Mouse (Mus musculus) adrenal gland, postnatal 14 days (tissue): ENCODE measurements around the gene Neurod2. TPM values are rescaled to one million over a fixed set of nuclear protein-coding genes. Genes with fewer than 3 reads are reported as not detected.

Source experiments
- DNase-seq: peaks from one replicate; pipeline ENCODE4 v3.0.0; 2021; ENCODE audit warnings: mixed read lengths
- long read RNA-seq, 2 experiments: library from polyadenylated mRNA; stranded (forward); transcript quantifications; one replicate each; pipeline ENCODE4 v2.0.0; 2021
- total RNA-seq: library from RNA; stranded (reverse); gene quantifications from 2 replicates; pipeline ENCODE4 v1.2.3, GENCODE M21; 2021

Gene Neurod2
- total RNA-seq = 0.15 TPM in 1 of 2 replicates, not detected in the other
- long read RNA-seq, experiment 1 = 0 reads
- long read RNA-seq, experiment 2 = 0 reads

- DNase-seq = no peak
These were observed at the start of gene Neurod2 for GRCm38 (mm10) chr11:98329081-98329959. Gene Neurod2, minus strand, starts transcription at chr11:98329648.

GRCm38 (mm10) chr11:98377787-98378186 is 48.3 kb upstream of the Neurod2 start:
- DNase-seq = no peak

- no peak for DNase-seq
These were observed 47.3 kb upstream of the Neurod2 start for GRCm38 (mm10) chr11:98376756-98377155.

GRCm38 (mm10) chr11:98374266-98374665 is 44.8 kb upstream of the Neurod2 start:
- no peak for DNase-seq

GRCm38 (mm10) chr11:98373244-98373643 is 43.8 kb upstream of the Neurod2 start:
- DNase-seq = no peak

- DNase-seq = peak; percentile 82
These were observed 43.0 kb upstream of the Neurod2 start for GRCm38 (mm10) chr11:98372406-98372805.

GRCm38 (mm10) chr11:98371556-98372240 is 42.2 kb upstream of the Neurod2 start:
- no peak for DNase-seq

GRCm38 (mm10) chr11:98370588-98370987 is 41.1 kb upstream of the Neurod2 start:
- no peak for DNase-seq

GRCm38 (mm10) chr11:98369337-98369736 is 39.9 kb upstream of the Neurod2 start:
- no peak for DNase-seq

- DNase-seq = no peak
These were observed 38.4 kb upstream of the Neurod2 start for GRCm38 (mm10) chr11:98367863-98368186.

GRCm38 (mm10) chr11:98367171-98367862 is 37.9 kb upstream of the Neurod2 start:
- DNase-seq = no peak

- no peak for DNase-seq
These were observed 36.8 kb upstream of the Neurod2 start for GRCm38 (mm10) chr11:98366290-98366689.

- DNase-seq = no peak
These were observed 35.0 kb upstream of the Neurod2 start for GRCm38 (mm10) chr11:98364410-98364809.

GRCm38 (mm10) chr11:98363817-98364216 is 34.4 kb upstream of the Neurod2 start:
- no peak for DNase-seq

- no peak for DNase-seq
These were observed 31.5 kb upstream of the Neurod2 start for GRCm38 (mm10) chr11:98360866-98361521.

GRCm38 (mm10) chr11:98358161-98359083 is 29.0 kb upstream of the Neurod2 start, which contains the start of gene Stard3:
Gene Stard3, plus strand, starts transcription at chr11:98358368.
- DNase-seq = peak; percentile 96

GRCm38 (mm10) chr11:98357396-98358160 is 28.1 kb upstream of the Neurod2 start:
- DNase-seq = no peak

GRCm38 (mm10) chr11:98356625-98357394 is 27.4 kb upstream of the Neurod2 start:
- DNase-seq = no peak

- peak; percentile 60 for DNase-seq
These were observed 26.4 kb upstream of the Neurod2 start for GRCm38 (mm10) chr11:98355732-98356299.
